Mouse (Mus musculus): ENCODE results near the gene Tor1aip2.

Gene Tor1aip2

GRCm38 (mm10) chr1:156116770-156117169 lies 81.6 kb downstream of the Tor1aip2 start:
- no peak for TF ChIP-seq GATA4 (IDR thresholded peaks at IDR 0.05; ENCODE audit: insufficient replicate concordance, low read length)
